Mouse (Mus musculus) sigmoid colon, adult 10 weeks (tissue): ENCODE data around the gene Lrrc25. TPM values are rescaled to one million over a fixed set of nuclear protein-coding genes. Genes with fewer than 3 reads are reported as not detected.

Source experiments
- polyA plus RNA-seq: library from polyadenylated mRNA; stranded (reverse); fragments of 350-450 nt; fragmentation: Illumina TruSeq; extraction: RNeasy Lipid Tissue Mini Kit (QIAGEN cat#74804); gene quantifications from one replicate; pipeline ENCODE4 v1.2.3, GENCODE M21; 2014; ENCODE audit warnings: low read depth, low replicate concordance

Lrrc25 gene
- polyA plus RNA-seq = not detected

DNA sequence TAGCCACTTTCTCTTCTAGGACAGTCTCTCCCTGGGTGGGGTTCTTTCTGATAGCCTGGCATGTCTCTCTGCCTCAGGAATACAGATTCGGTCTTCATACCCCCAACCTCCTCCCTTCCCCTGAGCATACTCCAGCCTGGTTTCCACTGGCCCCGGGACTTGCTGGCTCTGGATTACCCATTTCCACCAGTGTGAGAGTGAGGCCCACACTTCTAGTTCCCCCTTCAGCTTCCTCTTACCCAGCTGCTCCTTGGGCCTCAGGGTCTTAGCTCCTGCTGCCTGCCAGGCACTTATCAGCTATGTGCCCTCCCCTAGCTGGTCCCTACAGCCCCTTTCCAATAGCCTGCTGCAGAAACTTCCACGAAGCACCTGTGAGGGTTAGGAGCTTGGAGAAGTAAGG, at the start of gene Lrrc25:
TSS of gene Lrrc25 (plus strand) at position 262 of the 400 bp plus-strand sequence.

DNA sequence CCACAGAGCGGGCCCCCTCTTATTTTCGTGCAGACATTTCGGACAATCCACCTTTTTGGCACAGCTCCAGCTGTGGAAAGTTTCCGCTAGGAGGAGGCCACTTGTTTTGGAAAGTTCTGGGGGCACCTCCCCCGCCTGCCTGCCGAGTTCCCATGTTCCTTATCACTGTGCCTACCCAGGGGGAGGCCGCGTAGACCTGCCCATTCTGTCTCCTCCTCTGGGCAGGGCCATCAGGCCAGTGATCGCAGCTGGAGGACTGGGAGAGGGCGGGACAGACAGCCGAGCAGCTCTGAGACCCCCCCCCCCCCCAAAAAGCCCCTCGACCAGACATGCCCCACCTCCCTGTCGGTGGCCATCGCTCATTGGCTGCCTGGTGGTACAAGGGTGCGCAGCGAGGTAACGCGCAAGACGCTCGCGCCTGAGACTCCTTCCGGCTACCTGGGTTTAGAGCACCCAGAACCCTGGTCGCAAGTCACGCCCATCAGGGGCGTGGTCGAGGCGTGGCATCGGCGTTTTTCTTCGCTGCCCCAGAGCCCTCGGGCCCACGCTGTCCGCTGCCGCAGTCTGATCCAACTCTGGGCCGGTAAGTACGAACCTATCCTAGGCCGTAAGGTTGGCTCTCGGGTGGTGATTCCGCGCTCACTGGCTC, 21.9 kb upstream of the Lrrc25 start, which contains the start of gene Isyna1:
TSS of gene Isyna1 (plus strand) at position 413 of the 649 bp plus-strand sequence.

DNA sequence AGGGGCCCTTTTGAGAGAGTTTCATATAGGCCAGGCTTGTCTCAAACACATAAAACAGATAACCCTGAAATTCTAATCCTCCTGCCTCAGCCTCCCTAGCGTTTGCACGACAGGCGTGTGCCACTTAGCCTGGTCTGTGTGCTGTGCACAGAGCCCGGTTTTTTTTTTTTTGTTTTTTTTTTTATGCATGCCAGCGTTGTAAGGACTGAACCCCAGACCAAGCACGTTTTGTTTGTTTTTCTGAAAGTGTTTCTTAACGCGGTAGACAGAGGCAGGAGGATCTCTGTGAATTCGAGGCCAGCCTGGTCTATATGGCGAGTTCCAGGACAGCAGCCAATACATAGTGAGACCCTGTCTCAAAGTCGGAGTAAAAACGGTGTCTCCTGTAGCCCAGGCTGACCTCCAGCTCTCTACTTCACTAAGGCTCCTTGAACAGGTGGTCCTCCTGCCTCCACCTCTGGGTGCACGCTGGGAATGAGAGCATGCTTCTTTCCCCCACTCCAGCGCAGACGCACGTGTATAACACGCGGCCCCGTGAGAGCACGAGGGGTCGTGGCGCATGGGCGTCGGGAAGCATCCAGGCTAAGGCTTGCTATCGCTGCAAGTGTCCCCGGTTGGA, 7.1 kb upstream of the Lrrc25 start, which contains the start of gene Ssbp4:
TSS of gene Ssbp4 (minus strand) at position 124 of the 619 bp plus-strand sequence.

GRCm38 (mm10) chr8:70632346-70632892, 16.5 kb downstream of the Lrrc25 start, which contains the start of gene Gdf15:
Gene Gdf15, minus strand, starts transcription at chr8:70632456.

GRCm38 (mm10) chr8:70660273-70660725, 44.3 kb downstream of the Lrrc25 start, which contains the start of gene Pgpep1:
Gene Pgpep1, minus strand, starts transcription at chr8:70660388.

Other genes with a start within 250 kb of the Lrrc25 start
- gene Comp, start 242.6 kb upstream of the Lrrc25 start, polyA plus RNA-seq = not detected
- gene Crtc1, start 176.6 kb upstream of the Lrrc25 start, polyA plus RNA-seq = 2.8 TPM
- 2.3 TPM for gene Klhl26, start 139.2 kb upstream of the Lrrc25 start, polyA plus RNA-seq
- not detected for gene Tmem59l, start 128.8 kb upstream of the Lrrc25 start, polyA plus RNA-seq
- not detected for gene Crlf1, start 123.0 kb upstream of the Lrrc25 start, polyA plus RNA-seq
- 2.6 TPM for gene Rex1bd, start 109.4 kb upstream of the Lrrc25 start, polyA plus RNA-seq
- gene Uba52, start 105.4 kb upstream of the Lrrc25 start, polyA plus RNA-seq = 2.6 TPM
- gene Fkbp8, start 88.4 kb upstream of the Lrrc25 start, polyA plus RNA-seq = 8.5 TPM
- 9.0 TPM for gene Kxd1, start 88.2 kb upstream of the Lrrc25 start, polyA plus RNA-seq
- gene Ell, start 76.7 kb upstream of the Lrrc25 start, polyA plus RNA-seq = 0.98 TPM
- not detected for gene Isyna1, start 21.8 kb upstream of the Lrrc25 start, polyA plus RNA-seq
- not detected for gene Ssbp4, start 7.3 kb upstream of the Lrrc25 start, polyA plus RNA-seq
- not detected for gene Gdf15, start 16.3 kb downstream of the Lrrc25 start, polyA plus RNA-seq
- 13.4 TPM for gene Pgpep1, start 44.2 kb downstream of the Lrrc25 start, polyA plus RNA-seq
- not detected for gene Lsm4, start 57.1 kb downstream of the Lrrc25 start, polyA plus RNA-seq
- 44.0 TPM for gene Jund, start 82.8 kb downstream of the Lrrc25 start, polyA plus RNA-seq
- not detected for gene Iqcn, start 87.3 kb downstream of the Lrrc25 start, polyA plus RNA-seq
- 31.1 TPM for gene Gm3336, start 102.4 kb downstream of the Lrrc25 start, polyA plus RNA-seq
- 0.19 TPM for gene Pde4c, start 107.6 kb downstream of the Lrrc25 start, polyA plus RNA-seq
- 1.7 TPM for gene Rab3a, start 138.5 kb downstream of the Lrrc25 start, polyA plus RNA-seq
- 1.7 TPM for gene Mpv17l2, start 144.8 kb downstream of the Lrrc25 start, polyA plus RNA-seq
- gene Pik3r2, start 160.6 kb downstream of the Lrrc25 start, polyA plus RNA-seq = 1.5 TPM
- gene Mast3, start 188.9 kb downstream of the Lrrc25 start, polyA plus RNA-seq = 1.9 TPM
- not detected for gene Il12rb1, start 192.3 kb downstream of the Lrrc25 start, polyA plus RNA-seq
- 3.8 TPM for gene Arrdc2, start 223.6 kb downstream of the Lrrc25 start, polyA plus RNA-seq
- gene Kcnn1, start 247.1 kb downstream of the Lrrc25 start, polyA plus RNA-seq = not detected